Mouse (Mus musculus): ENCODE data around the gene Nrxn2. TPM values are rescaled to one million over a fixed set of nuclear protein-coding genes. Genes with fewer than 3 reads are reported as not detected.

The Nrxn2 gene
- polyA plus RNA-seq, 1 experiment, result 6.4 TPM

DNA sequence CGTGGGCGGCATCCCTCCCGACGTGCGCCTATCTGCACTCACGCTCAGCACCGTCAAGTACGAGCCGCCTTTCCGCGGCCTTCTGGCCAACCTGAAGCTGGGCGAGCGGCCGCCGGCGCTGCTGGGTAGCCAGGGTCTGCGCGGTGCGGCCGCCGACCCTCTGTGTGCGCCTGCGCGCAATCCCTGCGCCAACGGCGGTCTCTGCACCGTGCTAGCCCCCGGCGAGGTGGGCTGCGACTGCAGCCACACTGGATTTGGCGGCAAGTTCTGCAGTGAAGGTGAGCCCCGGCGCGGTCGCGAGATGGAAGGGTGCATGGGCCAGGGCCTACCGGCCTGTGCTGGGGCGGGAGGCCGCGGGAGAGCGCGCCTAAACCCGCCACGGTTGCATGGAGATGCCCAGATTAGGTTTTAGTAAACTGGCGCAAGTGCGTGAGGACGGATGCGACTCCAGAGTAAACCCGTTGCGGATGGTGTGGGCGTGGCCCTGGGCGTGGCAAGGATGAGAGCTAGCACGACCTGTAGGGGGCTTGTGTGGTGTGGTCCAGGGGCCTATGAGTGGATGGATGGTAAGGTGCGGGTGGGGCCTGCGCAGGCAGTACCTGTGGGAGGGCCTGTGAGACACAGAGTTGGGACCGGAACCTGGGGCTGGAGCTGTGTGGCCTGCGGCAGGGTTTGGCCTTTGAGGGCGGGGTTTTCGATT is 10.1 kb downstream of the Nrxn2 start:
- WGBS, result 1% methylated on average over 60 of the region's 60 CpGs
- no peak overlapping the region for H3K4me3 ChIP-seq (ENCODE audit: insufficient read depth, low read depth, low read length)
- DNase-seq, result no peak
- TF ChIP-seq POLR2A (IDR thresholded peaks at IDR 0.05; ENCODE audit: low read depth, low read length) (no peak), CTCF (conservative IDR thresholded peaks at IDR 0.05; ENCODE audit: insufficient read depth, insufficient read length, low read depth, low read length) (no peak)
- H3K4me1 ChIP-seq (ENCODE audit: control insufficient read depth, insufficient read depth, low read length), result no peaks in the 10 kb centered on the region
- H3K36me3 ChIP-seq (ENCODE audit: control insufficient read depth, insufficient read depth, low read length), result no peaks in the 10 kb centered on the region
- no peaks in the 10 kb centered on the region; the same call in 1 of the 2 replicates for H3K27me3 ChIP-seq (replicated peaks; ENCODE audit: control insufficient read depth, insufficient read depth, low read length)
- H3K27ac ChIP-seq (ENCODE audit: insufficient read depth, low read depth, low read length), result no peak overlapping the region

DNA sequence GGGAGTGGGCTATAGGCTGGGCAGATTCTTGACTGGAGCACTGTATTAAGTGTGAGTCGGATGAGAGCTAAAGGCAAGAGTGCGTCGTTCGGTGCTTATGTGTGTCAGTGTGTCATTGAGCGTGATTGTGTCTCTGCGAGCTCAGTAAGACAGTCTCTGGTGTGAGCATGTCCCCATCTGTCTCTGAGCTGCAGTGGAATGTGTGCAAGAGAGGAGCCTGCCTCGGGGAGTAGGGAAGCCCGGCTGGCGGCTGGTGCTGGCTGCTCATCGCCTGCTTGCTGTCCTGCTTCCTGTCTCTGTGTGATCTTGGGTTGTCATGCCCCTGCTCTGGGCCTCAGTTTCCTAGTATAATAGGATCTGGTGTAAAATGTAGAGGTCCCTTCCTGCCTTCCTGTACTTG is 24.5 kb downstream of the Nrxn2 start:
- Histone ChIP-seq H3K4me3 (ENCODE audit: insufficient read depth, low read depth, low read length) (no peak overlapping the region), H3K4me1 (ENCODE audit: control insufficient read depth, insufficient read depth, low read length) (no peaks in the 10 kb centered on the region), H3K27me3 (replicated peaks; ENCODE audit: control insufficient read depth, insufficient read depth, low read length) (no peaks in the 10 kb centered on the region), H3K27ac (ENCODE audit: insufficient read depth, low read depth, low read length) (no peak overlapping the region), H3K36me3 (ENCODE audit: control insufficient read depth, insufficient read depth, low read length) (no peaks in the 10 kb centered on the region)
- DNase-seq, result no peak
- TF ChIP-seq POLR2A (IDR thresholded peaks at IDR 0.05; ENCODE audit: low read depth, low read length) (no peak), CTCF (conservative IDR thresholded peaks at IDR 0.05; ENCODE audit: insufficient read depth, insufficient read length, low read depth, low read length) (no peak)
- 81% methylated on average over 10 of the region's 10 CpGs for WGBS

DNA sequence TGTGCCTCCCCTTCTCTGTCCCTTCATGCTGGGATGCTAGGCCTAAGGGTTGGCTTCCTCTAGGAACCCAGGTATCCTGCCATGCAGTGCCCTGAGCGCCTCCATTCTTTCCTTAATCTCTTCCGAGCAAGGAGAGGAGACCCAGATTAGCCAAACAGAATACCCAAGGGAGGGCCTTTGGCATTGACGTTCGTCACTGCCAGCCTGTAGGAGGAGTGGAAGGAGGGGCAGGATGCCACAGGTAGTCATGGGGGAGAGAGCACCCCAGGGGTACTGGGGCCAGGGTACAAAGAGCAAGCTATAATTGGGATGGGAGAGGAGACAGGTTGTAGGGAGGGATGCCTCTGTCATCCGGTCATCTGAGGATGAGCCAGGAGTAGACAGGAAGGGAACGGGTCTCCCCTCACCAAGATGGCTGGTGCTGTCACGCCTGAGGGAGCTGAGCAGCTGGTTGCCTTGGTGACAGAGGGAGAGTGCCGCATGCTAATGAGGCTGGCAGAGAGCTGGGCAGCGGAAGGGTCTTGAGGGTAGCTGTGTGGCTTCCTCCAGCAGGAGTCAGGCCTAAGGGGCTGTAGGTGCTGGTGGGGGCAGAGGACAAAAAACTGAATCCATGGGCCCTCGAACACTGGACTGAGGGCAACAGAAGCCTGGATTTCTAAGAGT is 27.4 kb downstream of the Nrxn2 start:
- H3K27ac ChIP-seq (ENCODE audit: insufficient read depth, low read depth, low read length), result no peak overlapping the region

GRCm38 (mm10) chr19:6446736-6447437 is 28.4 kb downstream of the Nrxn2 start:
- no peak overlapping the region for H3K27ac ChIP-seq (ENCODE audit: insufficient read depth, low read depth, low read length)
- 71% methylated on average over 7 of the region's 7 CpGs for WGBS
- TF ChIP-seq CTCF (conservative IDR thresholded peaks at IDR 0.05; ENCODE audit: insufficient read depth, insufficient read length, low read depth, low read length), result no peak
- no peak for TF ChIP-seq POLR2A (IDR thresholded peaks at IDR 0.05; ENCODE audit: low read depth, low read length)

More for the DNA sequence above, 27.4 kb downstream of the Nrxn2 start:
- Histone ChIP-seq H3K36me3 (ENCODE audit: control insufficient read depth, insufficient read depth, low read length) (no peaks in the 10 kb centered on the region), H3K4me3 (ENCODE audit: insufficient read depth, low read depth, low read length) (no peak overlapping the region), H3K27me3 (replicated peaks; ENCODE audit: control insufficient read depth, insufficient read depth, low read length) (no peaks in the 10 kb centered on the region), H3K4me1 (ENCODE audit: control insufficient read depth, insufficient read depth, low read length) (no peaks in the 10 kb centered on the region)
- TF ChIP-seq POLR2A (IDR thresholded peaks at IDR 0.05; ENCODE audit: low read depth, low read length) (no peak), CTCF (conservative IDR thresholded peaks at IDR 0.05; ENCODE audit: insufficient read depth, insufficient read length, low read depth, low read length) (no peak)
- DNase-seq, result no peak
- WGBS, result 56% methylated on average over 10 of the region's 10 CpGs

GRCm38 (mm10) chr19:6448752-6449151 is 30.2 kb downstream of the Nrxn2 start:
- no peak overlapping the region for H3K27ac ChIP-seq (ENCODE audit: insufficient read depth, low read depth, low read length)
- no peaks in the 10 kb centered on the region for H3K4me1 ChIP-seq (ENCODE audit: control insufficient read depth, insufficient read depth, low read length)
- WGBS, result 83% methylated on average over 5 of the region's 5 CpGs
- TF ChIP-seq CTCF (conservative IDR thresholded peaks at IDR 0.05; ENCODE audit: insufficient read depth, insufficient read length, low read depth, low read length) (no peak), POLR2A (IDR thresholded peaks at IDR 0.05; ENCODE audit: low read depth, low read length) (no peak)
- no peak overlapping the region for H3K4me3 ChIP-seq (ENCODE audit: insufficient read depth, low read depth, low read length)
- no peak for DNase-seq
- no peaks in the 10 kb centered on the region for H3K27me3 ChIP-seq (replicated peaks; ENCODE audit: control insufficient read depth, insufficient read depth, low read length)
- no peaks in the 10 kb centered on the region for H3K36me3 ChIP-seq (ENCODE audit: control insufficient read depth, insufficient read depth, low read length)

More at GRCm38 (mm10) chr19:6446736-6447437, 28.4 kb downstream of the Nrxn2 start:
- no peaks in the 10 kb centered on the region for H3K4me1 ChIP-seq (ENCODE audit: control insufficient read depth, insufficient read depth, low read length)
- no peaks in the 10 kb centered on the region for H3K27me3 ChIP-seq (replicated peaks; ENCODE audit: control insufficient read depth, insufficient read depth, low read length)
- DNase-seq, result no peak
- H3K36me3 ChIP-seq (ENCODE audit: control insufficient read depth, insufficient read depth, low read length), result no peaks in the 10 kb centered on the region
- no peak overlapping the region for H3K4me3 ChIP-seq (ENCODE audit: insufficient read depth, low read depth, low read length)

- H3K27me3 ChIP-seq (replicated peaks; ENCODE audit: control insufficient read depth, insufficient read depth, low read length), result no peaks in the 10 kb centered on the region
- no peak overlapping the region for H3K27ac ChIP-seq (ENCODE audit: insufficient read depth, low read depth, low read length)
- no peaks in the 10 kb centered on the region for H3K4me1 ChIP-seq (ENCODE audit: control insufficient read depth, insufficient read depth, low read length)
- H3K4me3 ChIP-seq (ENCODE audit: insufficient read depth, low read depth, low read length), result no peak overlapping the region
- H3K36me3 ChIP-seq (ENCODE audit: control insufficient read depth, insufficient read depth, low read length), result no peaks in the 10 kb centered on the region
- DNase-seq, result no peak
- WGBS, result 88% methylated on average over 7 of the region's 7 CpGs
- TF ChIP-seq POLR2A (IDR thresholded peaks at IDR 0.05; ENCODE audit: low read depth, low read length) (no peak), CTCF (conservative IDR thresholded peaks at IDR 0.05; ENCODE audit: insufficient read depth, insufficient read length, low read depth, low read length) (no peak)
Observed at GRCm38 (mm10) chr19:6449841-6450240, 31.3 kb downstream of the Nrxn2 start.

GRCm38 (mm10) chr19:6452030-6452494 is 33.5 kb downstream of the Nrxn2 start:
- Histone ChIP-seq H3K27me3 (replicated peaks; ENCODE audit: control insufficient read depth, insufficient read depth, low read length) (no peaks in the 10 kb centered on the region), H3K36me3 (ENCODE audit: control insufficient read depth, insufficient read depth, low read length) (no peaks in the 10 kb centered on the region), H3K4me3 (ENCODE audit: insufficient read depth, low read depth, low read length) (no peak overlapping the region), H3K4me1 (ENCODE audit: control insufficient read depth, insufficient read depth, low read length) (no peaks in the 10 kb centered on the region), H3K27ac (ENCODE audit: insufficient read depth, low read depth, low read length) (peak overlapping the region; percentile 26; the same call in 1 of the 2 replicates)
- TF ChIP-seq POLR2A (IDR thresholded peaks at IDR 0.05; ENCODE audit: low read depth, low read length) (no peak), CTCF (conservative IDR thresholded peaks at IDR 0.05; ENCODE audit: insufficient read depth, insufficient read length, low read depth, low read length) (peak; percentile 83)
- WGBS, result 31% methylated on average over 6 of the region's 6 CpGs
- DNase-seq, result peak; percentile 89
